Mouse (Mus musculus) c-Kit-positive CD71-positive TER-119-positive erythroid progenitor cells, embryonic 14.5 days (primary cell): ENCODE measurements around the gene Bex1.
A peak's percentile ranks its signal among the peaks of the same experiment; 100 is the strongest.

Source experiments
- DNase-seq: peaks from one replicate; pipeline ENCODE4 v3.0.0-alpha.2; 2013; ENCODE audit warnings: low spot score

Gene Bex1

GRCm38 (mm10) chrX:136172118-136172551, 43.2 kb downstream of the Bex1 start, which contains the start of gene Tceal8:
Tceal8 (minus strand) TSS chrX:136172342.
- peak; percentile 82 for DNase-seq

GRCm38 (mm10) chrX:136171189-136172117, 43.9 kb downstream of the Bex1 start:
- DNase-seq = peak; percentile 42

- peak; percentile 47 for DNase-seq
Observed at GRCm38 (mm10) chrX:136170625-136171024, 44.7 kb downstream of the Bex1 start.
